Mouse (Mus musculus) myocyte (in vitro differentiated cells): ENCODE results near the gene Jaml.

Experiments used
- MAX ChIP-seq: IDR thresholded peaks from one replicate; pipeline ENCODE4 v1.6.1; 2011; ENCODE audit warnings: low read depth, mild to moderate bottlenecking, control low read depth
- MYOG ChIP-seq, 3 experiments: IDR thresholded peaks; one replicate each; pipeline ENCODE4 v1.6.1; 2011; ENCODE audit warnings: control low read depth in 2 of 3, low read depth in 2 of 3, mild to moderate bottlenecking in 2 of 3; ENCODE audit not compliant: insufficient read length in 2 of 3, control insufficient read depth in 1 of 3, insufficient read depth in 1 of 3
- POLR2A ChIP-seq: IDR thresholded peaks from one replicate; pipeline ENCODE4 v1.6.1; 2011; ENCODE audit warnings: low read depth, mild to moderate bottlenecking, control low read depth, moderate library complexity; ENCODE audit not compliant: insufficient read length
- USF1 ChIP-seq: IDR thresholded peaks from one replicate; pipeline ENCODE4 v1.6.1; 2011; ENCODE audit warnings: low read depth, mild to moderate bottlenecking, control low read depth, moderate library complexity

- TF ChIP-seq MAX (no peak), MYOG (IDR thresholded peaks at IDR 0.05; ENCODE audit: control insufficient read depth in 1 of 3, insufficient read depth in 1 of 3, insufficient read length in 2 of 3, low read depth in 2 of 3) (no peak), POLR2A (no peak), USF1 (no peak)
Measured at GRCm38 (mm10) chr9:45130119-45130518, 51.1 kb downstream of the Jaml start.
